Mouse (Mus musculus): ENCODE measurements around the gene Olfr591.
"Not testable (repeated sequence)": the region's sequence is repeated elsewhere in the genome, so short reads cannot be mapped to it uniquely, and the experiment has no call there.

The Olfr591 gene

DNA sequence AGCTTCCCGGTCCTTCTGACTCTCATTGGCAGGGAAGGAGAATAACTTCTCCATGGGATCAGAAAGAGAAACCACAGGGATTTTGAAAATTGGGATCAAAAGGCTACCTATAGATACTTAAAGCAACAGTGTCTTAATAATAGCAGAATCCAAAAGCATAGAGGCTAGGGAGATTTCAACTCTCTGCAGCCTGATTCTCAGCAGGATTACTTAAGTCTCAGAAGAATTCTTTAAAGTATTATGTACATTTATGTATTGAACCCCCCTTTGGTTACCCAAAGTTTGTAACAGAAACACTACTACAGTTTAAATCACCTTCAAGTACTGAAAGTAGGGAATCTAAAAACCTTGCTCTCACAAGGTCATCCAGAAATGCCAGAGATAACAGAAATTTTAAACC is at the start of gene Olfr591:
Gene Olfr591, minus strand, starts transcription at position 101 of the 400 bp plus-strand sequence.
- DNase-seq: no peak

DNA sequence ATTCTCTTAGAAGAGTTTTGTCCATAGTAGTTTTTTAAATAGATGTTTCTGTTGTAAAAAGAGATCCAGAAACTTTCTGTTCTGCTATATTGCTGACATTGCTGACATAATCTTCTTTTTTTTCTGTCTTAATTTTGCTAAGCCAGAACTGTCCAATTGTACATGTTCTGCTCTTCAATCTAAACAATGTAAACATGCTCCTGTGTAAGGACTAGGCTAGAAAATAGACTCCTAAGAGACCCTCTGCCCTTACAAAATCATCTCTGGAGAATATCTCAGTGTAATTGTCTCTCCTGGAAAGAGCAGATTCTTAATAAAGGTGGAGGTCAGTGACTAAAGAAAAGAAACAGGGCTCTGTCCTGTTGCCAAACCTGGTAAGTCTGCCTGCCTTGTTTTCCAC is 38.6 kb upstream of the Olfr591 start, which contains the start of gene Olfr594:
Gene Olfr594, plus strand, starts transcription at position 301 of the 400 bp plus-strand sequence.
- no peak for DNase-seq

DNA sequence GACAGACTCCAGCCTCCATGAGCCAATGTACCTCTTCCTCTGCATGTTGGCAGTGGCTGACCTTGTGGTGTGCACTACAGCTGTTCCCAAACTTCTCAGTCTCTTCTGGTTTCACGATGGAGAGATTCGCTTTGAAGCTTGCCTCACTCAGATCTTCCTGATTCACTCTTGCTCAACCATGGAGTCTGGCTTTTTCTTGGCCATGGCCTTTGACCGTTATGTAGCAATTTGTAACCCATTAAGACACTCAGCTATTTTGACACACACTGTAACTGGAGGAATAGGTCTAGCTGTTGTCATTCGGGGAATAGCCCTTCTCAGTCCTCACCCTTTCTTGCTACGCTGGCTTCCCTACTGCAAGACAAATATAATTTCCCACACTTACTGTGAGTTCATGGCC is 33.9 kb upstream of the Olfr591 start:
- DNase-seq: not testable (repeated sequence)

DNA sequence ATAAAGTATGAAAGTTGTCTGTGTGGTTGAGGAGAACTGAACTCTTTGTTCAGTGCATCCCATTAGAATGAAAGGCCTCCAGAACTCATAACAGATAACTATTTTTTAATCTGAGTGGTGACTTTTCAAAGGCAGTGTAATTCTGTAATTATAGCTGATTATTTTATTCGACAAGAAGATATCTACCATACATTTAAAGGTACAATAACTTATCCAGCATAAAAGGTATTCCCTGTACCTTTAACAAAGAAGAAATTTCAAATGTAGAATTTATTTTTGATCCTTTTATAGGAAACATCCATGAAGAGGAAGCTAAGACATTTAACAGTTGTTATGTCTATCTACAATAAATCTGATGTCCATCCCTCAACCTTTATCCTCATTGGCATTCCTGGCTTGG is 33.4 kb upstream of the Olfr591 start, which contains the start of gene Olfr593:
Gene Olfr593, plus strand, starts transcription at position 301 of the 400 bp plus-strand sequence.
- DNase-seq: no peak

DNA sequence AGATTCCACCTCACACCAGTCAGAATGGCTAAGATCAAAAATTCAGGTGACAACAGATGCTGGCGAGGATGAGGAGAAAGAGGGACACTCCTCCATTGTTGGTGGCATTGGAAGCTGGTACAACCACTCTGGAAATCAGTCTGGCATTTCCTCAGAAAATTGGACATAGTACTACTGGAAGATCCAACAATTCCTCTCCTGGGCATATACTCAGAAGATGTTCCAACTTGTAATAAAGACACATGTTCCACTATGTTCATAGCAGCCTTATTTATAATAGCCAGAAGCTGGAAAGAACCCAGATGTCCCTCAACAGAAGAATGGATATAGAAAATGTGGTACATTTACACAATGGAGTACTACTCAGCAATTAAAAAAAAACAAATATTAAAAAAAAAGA is 6.4 kb upstream of the Olfr591 start, which contains the start of gene Olfr592:
Gene Olfr592, plus strand, starts transcription at position 301 of the 400 bp plus-strand sequence.
- not testable (repeated sequence) for DNase-seq

DNA sequence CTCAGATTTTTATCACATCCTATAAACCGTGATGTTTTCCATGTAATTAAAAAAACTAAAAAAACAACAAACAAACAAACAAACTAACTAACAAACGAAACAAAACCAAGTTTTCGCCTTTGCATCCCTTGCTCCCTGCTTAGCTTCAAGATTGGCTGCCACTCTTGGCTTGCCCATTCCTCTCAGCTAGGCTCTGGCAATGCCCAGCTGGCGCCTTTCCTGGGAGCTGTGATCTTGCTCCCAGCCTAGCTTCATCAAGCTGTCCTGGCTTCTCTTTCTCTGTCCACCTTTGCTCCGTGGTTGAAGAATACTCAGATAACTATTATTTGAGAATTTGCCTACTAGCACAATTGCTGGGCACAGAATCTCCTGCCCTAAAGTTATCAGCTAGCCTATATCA is 8.4 kb downstream of the Olfr591 start:
- DNase-seq: no peak

DNA sequence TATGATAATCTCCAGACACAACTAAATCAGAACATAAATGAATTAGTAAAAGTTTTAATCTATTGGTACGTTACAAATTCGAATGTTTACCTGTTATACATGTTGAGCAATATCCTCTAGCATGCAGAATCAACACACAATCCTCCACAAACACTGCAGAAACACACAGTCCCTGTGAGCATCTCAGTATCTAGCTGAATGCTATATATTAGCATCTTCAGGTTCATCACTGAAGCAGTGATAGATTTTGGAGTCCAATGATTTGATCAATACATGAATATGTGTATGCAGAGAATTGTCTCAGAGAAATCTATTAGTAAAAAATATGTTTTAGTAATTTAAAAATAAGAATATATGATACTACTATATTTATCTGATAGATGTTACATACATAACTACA is 21.9 kb downstream of the Olfr591 start, which contains the start of gene Olfr589:
Gene Olfr589, minus strand, starts transcription at position 101 of the 400 bp plus-strand sequence.
- DNase-seq: no peak

DNA sequence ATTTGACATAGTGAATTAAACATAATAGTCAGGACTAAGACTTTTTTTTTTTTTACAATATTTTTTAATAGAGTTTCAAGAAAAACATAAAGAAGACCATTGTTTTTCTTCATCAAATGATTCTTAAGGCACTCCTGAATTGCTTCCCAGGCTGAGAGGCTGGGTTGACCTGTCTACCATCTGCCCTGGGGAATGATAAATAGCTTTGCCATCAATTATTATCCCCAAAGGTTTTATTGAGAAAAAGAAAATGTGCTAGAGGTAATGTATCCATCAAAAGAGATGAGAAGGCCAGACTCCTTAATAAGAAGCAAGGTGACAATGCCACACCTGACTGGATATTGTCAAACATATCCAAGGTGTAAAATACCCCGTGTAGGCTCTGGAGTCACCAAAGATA is 37.6 kb downstream of the Olfr591 start, which contains the start of gene Olfr588-ps1:
Gene Olfr588-ps1, plus strand, starts transcription at position 301 of the 400 bp plus-strand sequence.
- no peak for DNase-seq

DNA sequence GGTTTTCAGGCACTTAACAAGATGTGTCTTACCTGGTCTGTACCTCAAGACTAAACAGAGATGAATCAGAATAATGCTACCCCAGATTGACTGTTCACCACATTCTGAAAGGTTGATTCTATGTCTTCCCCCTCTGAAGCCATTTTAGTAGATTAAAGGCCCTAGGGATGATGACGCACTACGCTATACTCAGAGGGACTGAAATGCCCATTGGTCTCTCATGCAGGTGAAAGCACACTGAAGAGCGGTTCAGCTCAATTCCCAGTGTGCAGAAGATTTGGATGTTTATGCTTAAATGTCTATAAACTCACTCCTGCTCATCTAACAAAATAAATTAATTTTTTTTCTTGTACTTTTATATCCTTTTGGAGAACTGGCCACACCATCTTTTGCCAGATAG is 52.6 kb downstream of the Olfr591 start, which contains the start of gene Olfr586:
Gene Olfr586, minus strand, starts transcription at position 101 of the 400 bp plus-strand sequence.
- no peak for DNase-seq

DNA sequence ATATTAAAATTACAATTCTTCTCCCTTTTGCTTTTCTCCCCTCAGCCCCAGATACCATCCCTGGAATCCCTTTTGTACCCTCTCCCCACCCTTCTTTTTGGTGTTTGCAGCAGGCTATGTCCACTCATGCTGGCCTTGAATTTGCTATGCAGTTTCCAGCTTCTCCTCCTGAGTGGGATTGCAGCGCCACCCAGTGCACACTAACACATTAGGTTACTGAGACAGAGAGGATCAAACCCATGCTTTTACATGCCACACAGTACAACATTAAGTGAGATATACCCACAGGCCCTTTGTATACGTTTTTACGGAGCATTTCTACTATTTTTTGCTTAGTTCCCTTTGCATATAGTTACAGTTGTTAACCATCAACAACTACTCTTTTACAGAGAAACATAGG is 58.7 kb downstream of the Olfr591 start:
- no peak for DNase-seq
